Mouse (Mus musculus): Measurements from ENCODE around the gene Prkn. TPM values are rescaled to one million over a fixed set of nuclear protein-coding genes. Genes with fewer than 3 reads are reported as not detected.

The Prkn gene
- polyA plus RNA-seq, 1 experiment = not detected

DNA sequence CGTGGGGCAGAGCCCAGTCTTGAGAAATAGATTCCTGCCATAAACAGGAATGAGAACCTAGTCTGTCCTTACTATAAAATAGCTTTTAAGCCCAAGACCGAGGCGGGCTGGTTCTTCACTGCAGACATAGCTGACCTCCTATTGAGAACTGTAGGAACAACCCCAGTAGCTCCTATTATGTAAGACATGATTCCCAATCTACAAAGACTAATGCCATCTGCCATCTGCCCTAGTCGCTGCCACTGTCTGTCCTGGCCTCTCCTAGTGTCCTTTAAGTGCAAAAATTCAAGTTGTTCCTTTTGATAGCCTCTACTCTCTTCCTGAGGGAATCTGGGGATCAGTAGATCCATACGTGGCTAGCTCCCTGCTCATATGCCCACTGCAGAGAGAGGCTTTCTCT, 1074.3 kb downstream of the Prkn start:
- Histone ChIP-seq H3ac (ENCODE audit: control insufficient read depth, insufficient read length, low read depth) (no peak overlapping the region), H3K79me2 (ENCODE audit: control insufficient read depth, insufficient read depth) (no peaks in the 10 kb centered on the region), H3K27me3 (ENCODE audit: control insufficient read depth, insufficient read depth, insufficient read length) (peaks cover 11% of the 10 kb centered on the region), H3K36me3 (ENCODE audit: control insufficient read depth, insufficient read depth) (no peaks in the 10 kb centered on the region), H3K4me3 (ENCODE audit: insufficient read depth, poor library complexity, severe bottlenecking) (no peak overlapping the region), H3K79me3 (ENCODE audit: low read depth) (no peaks in the 10 kb centered on the region)
- TF ChIP-seq MYOD1 (IDR thresholded peaks at IDR 0.05; ENCODE audit: control insufficient read depth, insufficient read length, low read depth) = no peak
- TF ChIP-seq MYOG (IDR thresholded peaks at IDR 0.05; ENCODE audit: control insufficient read depth, extremely low read depth, insufficient read length) = no peak
- TF ChIP-seq CEBPB (IDR thresholded peaks at IDR 0.05; ENCODE audit: low read depth) = no peak
- TF ChIP-seq FOSL1 (IDR thresholded peaks at IDR 0.05; ENCODE audit: insufficient read depth, low read length, poor library complexity, severe bottlenecking) = no peak
- no peak for TF ChIP-seq USF1 (IDR thresholded peaks at IDR 0.05; ENCODE audit: low read depth)
- TF ChIP-seq CTCF (IDR thresholded peaks at IDR 0.05; ENCODE audit: control insufficient read depth, insufficient read depth, insufficient read length) = no peak
- no peak for TF ChIP-seq MAX (IDR thresholded peaks at IDR 0.05)

DNA sequence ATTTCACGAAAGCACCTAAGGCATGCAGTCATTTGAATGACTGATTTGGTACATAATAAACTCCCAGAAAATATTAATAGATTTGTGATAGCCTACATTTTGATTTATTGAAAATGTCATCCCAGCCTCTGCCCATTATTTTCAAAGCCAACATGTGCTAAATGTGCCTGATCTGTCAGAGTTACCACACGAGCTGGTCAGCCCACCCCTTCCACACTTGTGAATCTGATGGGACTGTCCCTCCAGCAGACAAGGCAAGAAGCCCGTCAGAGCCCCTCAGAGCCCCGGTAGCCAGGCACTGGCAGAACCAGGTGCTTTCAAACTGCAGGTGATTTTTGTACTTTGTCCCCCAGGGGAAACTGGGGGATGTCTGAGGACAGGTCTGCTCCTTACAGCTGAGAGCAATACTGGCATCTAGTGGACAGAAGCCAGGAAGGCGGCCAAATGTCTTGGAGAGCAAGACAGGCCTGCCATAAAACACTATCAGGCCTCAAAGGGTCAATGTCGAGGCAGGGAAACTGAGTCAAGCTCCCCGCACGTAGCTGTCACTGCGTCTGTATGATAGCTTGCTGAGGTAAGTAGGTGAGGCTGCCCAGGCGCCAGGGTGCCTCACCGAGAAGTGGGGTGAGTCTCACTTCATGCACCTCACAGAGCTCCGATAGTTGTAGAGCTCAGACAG, 1078.1 kb downstream of the Prkn start:
- H3K79me2 ChIP-seq (ENCODE audit: control insufficient read depth, insufficient read depth) = no peaks in the 10 kb centered on the region
- H3ac ChIP-seq (ENCODE audit: control insufficient read depth, insufficient read length, low read depth) = no peak overlapping the region
- peaks cover 6% of the 10 kb centered on the region for H3K27me3 ChIP-seq (ENCODE audit: control insufficient read depth, insufficient read depth, insufficient read length)
- no peak for TF ChIP-seq MYOD1 (IDR thresholded peaks at IDR 0.05; ENCODE audit: control insufficient read depth, insufficient read length, low read depth)
- no peaks in the 10 kb centered on the region for H3K79me3 ChIP-seq (ENCODE audit: low read depth)
- H3K36me3 ChIP-seq (ENCODE audit: control insufficient read depth, insufficient read depth) = no peaks in the 10 kb centered on the region
- H3K4me3 ChIP-seq (ENCODE audit: insufficient read depth, poor library complexity, severe bottlenecking) = no peak overlapping the region

DNA sequence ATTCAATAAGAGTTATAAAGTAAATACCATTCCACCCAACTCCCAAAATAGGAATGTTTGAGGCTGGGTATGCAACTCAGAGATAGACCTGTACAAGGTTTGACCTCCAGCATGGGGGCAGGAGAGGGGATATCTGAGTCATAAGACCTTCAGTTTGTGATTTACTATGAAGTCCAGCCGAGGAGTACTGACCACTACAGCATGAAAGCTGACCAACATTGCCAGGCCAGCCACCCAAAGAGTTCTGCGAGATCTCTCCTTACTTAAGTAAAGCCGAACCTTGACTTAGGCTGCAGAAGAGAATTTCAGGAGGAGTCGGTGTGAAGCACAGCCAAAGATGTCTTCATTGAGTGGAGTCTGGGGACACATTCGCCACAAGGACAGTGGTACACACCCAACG, 1079.4 kb downstream of the Prkn start:
- TF ChIP-seq CTCF (IDR thresholded peaks at IDR 0.05; ENCODE audit: control insufficient read depth, insufficient read depth, insufficient read length) = no peak
- TF ChIP-seq USF1 (IDR thresholded peaks at IDR 0.05; ENCODE audit: low read depth) = no peak
- no peak for TF ChIP-seq MYOD1 (IDR thresholded peaks at IDR 0.05; ENCODE audit: control insufficient read depth, insufficient read length, low read depth)
- no peak for TF ChIP-seq CEBPB (IDR thresholded peaks at IDR 0.05; ENCODE audit: low read depth)
- no peak for TF ChIP-seq MYOG (IDR thresholded peaks at IDR 0.05; ENCODE audit: control insufficient read depth, extremely low read depth, insufficient read length)
- no peak for TF ChIP-seq FOSL1 (IDR thresholded peaks at IDR 0.05; ENCODE audit: insufficient read depth, low read length, poor library complexity, severe bottlenecking)
- no peaks in the 10 kb centered on the region for H3K79me3 ChIP-seq (ENCODE audit: low read depth)
- H3ac ChIP-seq (ENCODE audit: control insufficient read depth, insufficient read length, low read depth) = no peak overlapping the region
- H3K36me3 ChIP-seq (ENCODE audit: control insufficient read depth, insufficient read depth) = no peaks in the 10 kb centered on the region
- H3K27me3 ChIP-seq (ENCODE audit: control insufficient read depth, insufficient read depth, insufficient read length) = peaks cover 6% of the 10 kb centered on the region
- no peak overlapping the region for H3K4me3 ChIP-seq (ENCODE audit: insufficient read depth, poor library complexity, severe bottlenecking)
- H3K79me2 ChIP-seq (ENCODE audit: control insufficient read depth, insufficient read depth) = no peaks in the 10 kb centered on the region

DNA sequence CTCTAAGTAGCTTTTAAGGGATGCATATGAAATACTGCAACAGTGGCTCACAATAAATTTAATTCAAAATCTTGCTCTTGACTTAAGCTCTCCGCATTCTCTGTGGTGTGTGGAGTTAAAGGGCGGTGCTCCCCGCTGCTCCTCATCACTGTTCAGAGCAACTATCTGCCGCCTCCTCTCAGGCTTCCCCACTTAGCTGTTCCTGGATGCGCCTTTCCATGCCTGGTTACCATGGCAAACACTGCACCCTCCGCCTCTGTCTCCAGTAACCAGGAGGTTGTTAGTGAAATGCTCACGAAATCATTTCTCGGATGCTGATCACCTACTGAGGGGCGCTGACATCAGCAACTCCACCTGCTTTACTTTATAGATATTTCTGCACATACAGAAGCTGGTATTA, 1080.8 kb downstream of the Prkn start:
- Histone ChIP-seq H3K79me3 (ENCODE audit: low read depth) (no peaks in the 10 kb centered on the region), H3K4me3 (ENCODE audit: insufficient read depth, poor library complexity, severe bottlenecking) (no peak overlapping the region), H3K27me3 (ENCODE audit: control insufficient read depth, insufficient read depth, insufficient read length) (no peaks in the 10 kb centered on the region), H3K36me3 (ENCODE audit: control insufficient read depth, insufficient read depth) (no peaks in the 10 kb centered on the region), H3K79me2 (ENCODE audit: control insufficient read depth, insufficient read depth) (no peaks in the 10 kb centered on the region), H3ac (ENCODE audit: control insufficient read depth, insufficient read length, low read depth) (no peak overlapping the region)
- TF ChIP-seq FOSL1 (IDR thresholded peaks at IDR 0.05; ENCODE audit: insufficient read depth, low read length, poor library complexity, severe bottlenecking) (no peak), USF1 (IDR thresholded peaks at IDR 0.05; ENCODE audit: low read depth) (no peak), MYOG (IDR thresholded peaks at IDR 0.05; ENCODE audit: control insufficient read depth, extremely low read depth, insufficient read length) (no peak), CEBPB (IDR thresholded peaks at IDR 0.05; ENCODE audit: low read depth) (no peak), CTCF (IDR thresholded peaks at IDR 0.05; ENCODE audit: control insufficient read depth, insufficient read depth, insufficient read length) (no peak), MYOD1 (IDR thresholded peaks at IDR 0.05; ENCODE audit: control insufficient read depth, insufficient read length, low read depth) (no peak), MAX (IDR thresholded peaks at IDR 0.05) (no peak)

DNA sequence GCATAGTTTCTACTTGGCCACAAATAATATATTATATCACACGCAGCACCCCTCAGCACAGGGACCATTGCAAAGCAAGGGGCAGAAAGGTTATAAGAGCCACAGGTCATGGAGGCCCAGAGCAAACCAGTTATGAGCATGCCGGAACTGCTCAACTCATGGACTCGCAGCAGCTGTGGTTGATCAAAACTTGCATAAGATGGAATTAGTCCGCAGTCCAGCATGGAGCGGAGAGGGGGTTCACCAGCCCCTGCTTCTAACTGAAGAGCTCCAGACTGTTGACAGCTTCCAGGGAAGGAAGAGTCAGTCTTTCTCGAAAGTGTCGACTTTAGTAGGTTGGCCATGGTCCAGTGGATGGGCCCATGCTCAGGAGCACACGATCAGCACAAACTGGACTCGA, 1083.8 kb downstream of the Prkn start:
- no peak for TF ChIP-seq USF1 (IDR thresholded peaks at IDR 0.05; ENCODE audit: low read depth)
- no peak for TF ChIP-seq CTCF (IDR thresholded peaks at IDR 0.05; ENCODE audit: control insufficient read depth, insufficient read depth, insufficient read length)
- TF ChIP-seq MYOG (IDR thresholded peaks at IDR 0.05; ENCODE audit: control insufficient read depth, extremely low read depth, insufficient read length) = no peak
- TF ChIP-seq MAX (IDR thresholded peaks at IDR 0.05) = no peak
- no peak for TF ChIP-seq MYOD1 (IDR thresholded peaks at IDR 0.05; ENCODE audit: control insufficient read depth, insufficient read length, low read depth)
- TF ChIP-seq FOSL1 (IDR thresholded peaks at IDR 0.05; ENCODE audit: insufficient read depth, low read length, poor library complexity, severe bottlenecking) = no peak
- TF ChIP-seq CEBPB (IDR thresholded peaks at IDR 0.05; ENCODE audit: low read depth) = no peak
- no peaks in the 10 kb centered on the region for H3K79me3 ChIP-seq (ENCODE audit: low read depth)
- no peaks in the 10 kb centered on the region for H3K36me3 ChIP-seq (ENCODE audit: control insufficient read depth, insufficient read depth)
- H3ac ChIP-seq (ENCODE audit: control insufficient read depth, insufficient read length, low read depth) = no peak overlapping the region
- no peaks in the 10 kb centered on the region for H3K79me2 ChIP-seq (ENCODE audit: control insufficient read depth, insufficient read depth)
- H3K27me3 ChIP-seq (ENCODE audit: control insufficient read depth, insufficient read depth, insufficient read length) = no peaks in the 10 kb centered on the region
- H3K4me3 ChIP-seq (ENCODE audit: insufficient read depth, poor library complexity, severe bottlenecking) = no peak overlapping the region

DNA sequence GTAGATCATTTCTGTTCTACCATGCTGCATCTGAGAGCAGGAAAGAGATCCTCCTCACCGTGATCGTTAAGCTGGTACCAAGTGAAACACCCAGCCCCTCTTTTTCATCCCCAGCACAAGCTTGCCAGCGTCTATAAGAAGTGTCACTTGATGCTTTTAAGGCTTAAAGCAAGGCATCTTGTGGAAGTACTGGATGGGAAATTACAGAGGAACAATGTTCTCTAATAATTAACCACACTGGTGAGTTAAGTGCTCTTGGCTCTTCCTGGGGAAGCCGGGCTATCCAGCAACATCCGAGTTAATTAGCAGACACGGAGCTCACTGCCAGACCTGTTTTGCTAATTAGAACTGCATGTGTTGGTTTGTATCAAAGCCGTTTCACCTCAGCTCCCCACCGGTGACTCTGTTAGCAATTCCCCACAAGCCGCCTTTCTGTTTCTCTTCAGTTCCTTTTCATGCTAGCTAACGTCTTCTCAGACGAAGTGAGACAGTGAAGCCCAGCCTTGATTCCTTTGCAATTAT, 1086.7 kb downstream of the Prkn start:
- no peak for TF ChIP-seq MYOG (IDR thresholded peaks at IDR 0.05; ENCODE audit: control insufficient read depth, extremely low read depth, insufficient read length)
- no peak for TF ChIP-seq MAX (IDR thresholded peaks at IDR 0.05)
- no peak for TF ChIP-seq USF1 (IDR thresholded peaks at IDR 0.05; ENCODE audit: low read depth)
- TF ChIP-seq FOSL1 (IDR thresholded peaks at IDR 0.05; ENCODE audit: insufficient read depth, low read length, poor library complexity, severe bottlenecking) = no peak
- TF ChIP-seq MYOD1 (IDR thresholded peaks at IDR 0.05; ENCODE audit: control insufficient read depth, insufficient read length, low read depth) = no peak
- no peak for TF ChIP-seq CEBPB (IDR thresholded peaks at IDR 0.05; ENCODE audit: low read depth)
- TF ChIP-seq CTCF (IDR thresholded peaks at IDR 0.05; ENCODE audit: control insufficient read depth, insufficient read depth, insufficient read length) = no peak

More for the DNA sequence above, 1086.7 kb downstream of the Prkn start:
- Histone ChIP-seq H3K27me3 (ENCODE audit: control insufficient read depth, insufficient read depth, insufficient read length) (no peaks in the 10 kb centered on the region), H3ac (ENCODE audit: control insufficient read depth, insufficient read length, low read depth) (no peak overlapping the region), H3K36me3 (ENCODE audit: control insufficient read depth, insufficient read depth) (no peaks in the 10 kb centered on the region), H3K79me2 (ENCODE audit: control insufficient read depth, insufficient read depth) (no peaks in the 10 kb centered on the region), H3K79me3 (ENCODE audit: low read depth) (no peaks in the 10 kb centered on the region), H3K4me3 (ENCODE audit: insufficient read depth, poor library complexity, severe bottlenecking) (no peak overlapping the region)
